Mouse (Mus musculus): ENCODE results near the gene Grm4. TPM values are rescaled to one million over a fixed set of nuclear protein-coding genes. Genes with fewer than 3 reads are reported as not detected.

Grm4 gene
- total RNA-seq, 4 experiments from 2014 or later, result 2.6 to 3.9 (median 3.2) TPM

GRCm38 (mm10) chr17:27442538-27443113 lies 78.6 kb downstream of the Grm4 start:
- DNase-seq, result no peak

- no peak for DNase-seq
Measured at GRCm38 (mm10) chr17:27441778-27442177, 79.4 kb downstream of the Grm4 start.

GRCm38 (mm10) chr17:27435799-27436198 lies 85.4 kb downstream of the Grm4 start:
- no peak for DNase-seq

GRCm38 (mm10) chr17:27435225-27435624 lies 86.0 kb downstream of the Grm4 start:
- no peak for DNase-seq

GRCm38 (mm10) chr17:27434066-27434465 lies 87.1 kb downstream of the Grm4 start:
- DNase-seq, result no peak

- no peak for DNase-seq
Measured at GRCm38 (mm10) chr17:27433179-27433680, 88.0 kb downstream of the Grm4 start.

- DNase-seq, result no peak
Measured at GRCm38 (mm10) chr17:27432145-27432650, 89.0 kb downstream of the Grm4 start.

- DNase-seq, result no peak
Measured at GRCm38 (mm10) chr17:27431049-27431839, 90.0 kb downstream of the Grm4 start.

GRCm38 (mm10) chr17:27429757-27430156 lies 91.4 kb downstream of the Grm4 start:
- DNase-seq, result no peak

GRCm38 (mm10) chr17:27425016-27425415 lies 96.2 kb downstream of the Grm4 start:
- DNase-seq, result no peak

GRCm38 (mm10) chr17:27424356-27424755 lies 96.8 kb downstream of the Grm4 start:
- DNase-seq, result no peak

- DNase-seq, result no peak
Measured at GRCm38 (mm10) chr17:27422726-27423381, 98.3 kb downstream of the Grm4 start.

GRCm38 (mm10) chr17:27422371-27422725 lies 98.9 kb downstream of the Grm4 start:
- DNase-seq, result no peak

GRCm38 (mm10) chr17:27421837-27422236 lies 99.4 kb downstream of the Grm4 start:
- DNase-seq, result no peak

- DNase-seq, result no peak
Measured at GRCm38 (mm10) chr17:27409006-27409405, 112.2 kb downstream of the Grm4 start.

GRCm38 (mm10) chr17:27408531-27408930 lies 112.7 kb downstream of the Grm4 start:
- DNase-seq, result no peak

- peak; percentile 53 for DNase-seq
Measured at GRCm38 (mm10) chr17:27406956-27407355, 114.2 kb downstream of the Grm4 start.

- no peak for DNase-seq
Measured at GRCm38 (mm10) chr17:27405376-27406024, 115.7 kb downstream of the Grm4 start.

- no peak for DNase-seq
Measured at GRCm38 (mm10) chr17:27401200-27401599, 120.0 kb downstream of the Grm4 start.

GRCm38 (mm10) chr17:27393931-27394330 lies 127.3 kb downstream of the Grm4 start:
- DNase-seq, result peak; percentile 49

GRCm38 (mm10) chr17:27393432-27393831 lies 127.8 kb downstream of the Grm4 start:
- DNase-seq, result no peak

- no peak for DNase-seq
Measured at GRCm38 (mm10) chr17:27392918-27393317, 128.3 kb downstream of the Grm4 start.

GRCm38 (mm10) chr17:27390019-27390418 lies 131.2 kb downstream of the Grm4 start:
- DNase-seq, result no peak

Measured in adrenal gland, adult 8-10 months (tissue).